Mouse (Mus musculus): ENCODE results near the gene Tmem132a. TPM values are rescaled to one million over a fixed set of nuclear protein-coding genes. Genes with fewer than 3 reads are reported as not detected.

The Tmem132a gene
- polyA plus RNA-seq, 1 experiment from 2014 or later: 51.4 TPM

DNA sequence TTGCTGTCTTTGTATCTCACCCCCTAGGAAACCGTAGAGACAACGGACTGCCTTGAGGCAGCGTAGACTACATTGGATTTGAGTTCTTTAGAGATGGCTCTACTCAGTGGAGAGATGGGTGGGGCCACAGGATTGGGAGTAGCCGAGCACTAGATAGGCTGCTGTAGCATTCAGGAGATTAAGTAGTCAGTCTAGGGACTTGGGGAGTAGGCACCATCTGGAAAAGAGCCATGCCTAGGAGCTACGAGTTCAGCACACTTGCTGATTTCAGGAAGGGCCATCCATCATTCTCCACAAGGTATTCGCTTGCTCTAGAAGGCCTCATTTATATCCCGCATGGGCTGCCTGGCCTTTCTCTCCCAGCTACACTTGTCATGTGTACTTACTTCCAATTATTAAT, 23.6 kb downstream of the Tmem132a start:
- Histone ChIP-seq H3K9me3 (no peaks in the 10 kb centered on the region), H3K4me3 (no peak overlapping the region), H3K27me3 (replicated peaks) (peaks cover 11% of the 10 kb centered on the region; the same call in 1 of the 2 replicates), H3K9ac (no peak overlapping the region), H3K36me3 (no peaks in the 10 kb centered on the region), H3K4me1 (peaks cover 16% of the 10 kb centered on the region), H3K27ac (replicated peaks) (no peak overlapping the region), H3K4me2 (no peak overlapping the region)
- 64% methylated on average over 7 of the region's 7 CpGs for WGBS
- ATAC-seq (ENCODE audit: extremely low read depth, insufficient number of reproducible peaks, low FRiP score, low TSS enrichment): no peak

DNA sequence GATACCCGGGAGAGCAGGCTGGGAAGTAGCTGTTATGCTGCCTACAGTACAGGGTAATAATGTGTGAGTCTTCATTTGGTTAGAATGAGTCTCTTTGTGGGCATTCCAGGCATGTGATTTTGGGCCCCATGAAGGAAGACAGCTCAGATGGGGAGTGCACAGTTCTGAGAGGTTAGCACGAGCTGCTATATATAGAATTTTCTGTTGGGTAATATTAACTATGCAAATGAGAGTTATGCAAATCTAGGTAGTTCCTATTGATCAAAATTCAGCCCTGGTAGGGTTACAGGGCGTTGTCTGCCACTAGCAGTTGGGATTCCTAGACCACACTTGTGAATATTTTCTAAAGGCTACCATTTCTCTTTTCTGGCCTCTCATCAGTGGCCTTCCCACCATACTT, 24.3 kb downstream of the Tmem132a start:
- no peaks in the 10 kb centered on the region for H3K36me3 ChIP-seq
- no peaks in the 10 kb centered on the region for H3K9me3 ChIP-seq
- no peak overlapping the region for H3K9ac ChIP-seq
- peaks cover 16% of the 10 kb centered on the region for H3K4me1 ChIP-seq
- H3K27ac ChIP-seq (replicated peaks): no peak overlapping the region
- ATAC-seq (ENCODE audit: extremely low read depth, insufficient number of reproducible peaks, low FRiP score, low TSS enrichment): no peak
- H3K4me2 ChIP-seq: no peak overlapping the region
- H3K27me3 ChIP-seq (replicated peaks): peaks cover 11% of the 10 kb centered on the region; the same call in 1 of the 2 replicates
- 73% methylated on average over 3 of the region's 3 CpGs for WGBS
- no peak overlapping the region for H3K4me3 ChIP-seq

DNA sequence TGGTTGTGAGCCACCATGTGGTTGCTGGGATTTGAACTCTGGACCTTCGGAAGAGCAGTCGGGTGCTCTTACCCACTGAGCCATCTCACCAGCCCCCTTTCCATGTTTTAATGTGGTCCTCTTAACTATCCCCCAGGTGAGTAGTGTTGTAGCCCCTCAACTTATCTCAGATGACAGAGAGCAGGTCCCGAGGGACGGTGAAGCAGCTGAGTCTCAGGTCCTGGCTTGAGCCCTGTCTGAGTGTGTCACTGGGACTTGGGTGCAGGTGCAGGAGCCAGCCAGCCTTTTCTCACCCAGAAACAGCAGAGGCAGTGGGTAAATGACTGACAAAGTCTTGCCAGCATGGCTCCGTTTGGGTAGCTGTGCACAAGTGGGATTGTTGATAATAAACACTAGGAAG, 25.5 kb downstream of the Tmem132a start:
- WGBS: 76% methylated on average over 5 of the region's 5 CpGs
- no peak for ATAC-seq (ENCODE audit: extremely low read depth, insufficient number of reproducible peaks, low FRiP score, low TSS enrichment)
- Histone ChIP-seq H3K9ac (no peak overlapping the region), H3K27me3 (replicated peaks) (peaks cover 11% of the 10 kb centered on the region; the same call in 1 of the 2 replicates), H3K4me3 (no peak overlapping the region), H3K4me1 (peaks cover 16% of the 10 kb centered on the region), H3K27ac (replicated peaks) (no peak overlapping the region), H3K36me3 (no peaks in the 10 kb centered on the region), H3K9me3 (no peaks in the 10 kb centered on the region), H3K4me2 (no peak overlapping the region)

- ATAC-seq (ENCODE audit: extremely low read depth, insufficient number of reproducible peaks, low FRiP score, low TSS enrichment): no peak
- H3K4me3 ChIP-seq: peak overlapping the region; percentile 22; the same call in 1 of the 2 replicates
- H3K27ac ChIP-seq (replicated peaks): no peak overlapping the region
- 38% methylated on average over 24 of the region's 24 CpGs for WGBS
- H3K9ac ChIP-seq: no peak overlapping the region
- peak overlapping the region; percentile 40 for H3K4me2 ChIP-seq
- H3K4me1 ChIP-seq: peaks cover 16% of the 10 kb centered on the region
- H3K27me3 ChIP-seq (replicated peaks): peaks cover 11% of the 10 kb centered on the region; the same call in 1 of the 2 replicates
- no peaks in the 10 kb centered on the region for H3K9me3 ChIP-seq
- H3K36me3 ChIP-seq: no peaks in the 10 kb centered on the region
These were observed 26.8 kb downstream of the Tmem132a start for GRCm38 (mm10) chr19:10842914-10843313.

DNA sequence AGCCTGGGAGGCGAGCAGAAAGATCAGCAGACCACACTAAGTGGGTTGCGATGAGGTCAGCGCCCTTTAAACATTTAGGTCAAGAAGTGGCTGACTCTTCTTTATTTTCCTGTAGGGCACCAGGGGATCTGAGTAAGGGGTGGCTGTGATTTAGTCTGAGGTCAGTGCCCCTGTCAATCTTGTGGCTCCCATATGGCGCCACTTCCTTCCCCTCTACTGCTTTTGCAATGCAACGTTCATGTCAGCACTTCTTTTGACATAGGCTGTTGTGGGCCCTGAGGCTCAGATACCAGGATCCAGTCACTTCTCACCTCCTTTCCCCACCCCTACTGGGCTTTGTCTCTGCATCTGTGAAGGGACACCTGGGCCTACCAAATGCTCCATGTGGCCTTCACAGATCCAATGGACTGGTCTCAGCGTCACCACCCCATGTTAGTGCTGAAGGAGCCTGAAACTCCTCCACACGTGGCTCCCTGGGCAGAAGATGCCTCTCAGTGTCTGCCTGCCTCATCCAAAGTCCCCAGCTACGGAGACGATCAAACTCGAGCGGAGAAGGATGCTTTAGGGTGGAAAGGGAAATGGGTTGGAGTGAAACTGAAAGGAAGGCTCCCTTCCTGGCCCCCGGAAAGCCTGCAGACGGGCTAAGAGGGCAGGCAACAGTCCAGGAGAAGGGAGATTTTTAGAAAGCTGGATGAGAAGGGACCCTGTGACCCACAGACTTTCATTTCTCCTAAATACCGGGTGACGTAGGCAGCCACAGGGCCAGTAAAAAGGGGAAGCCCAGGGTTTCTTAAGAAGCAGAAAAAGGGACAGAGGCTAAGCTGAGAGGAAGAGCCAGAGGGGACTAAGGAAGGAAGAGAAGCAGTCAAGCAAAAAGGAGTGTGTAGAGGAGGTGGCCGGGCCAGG, 27.8 kb downstream of the Tmem132a start:
- WGBS: 45% methylated on average over 16 of the region's 16 CpGs
- H3K9ac ChIP-seq: 0 out of 2 replicates have a peak overlapping the region, but pooled peaks have one; percentile 28
- peak overlapping the region; percentile 40; the same call in 1 of the 2 replicates for H3K4me2 ChIP-seq
- H3K27me3 ChIP-seq (replicated peaks): peaks cover 11% of the 10 kb centered on the region; the same call in 1 of the 2 replicates
- no peak overlapping the region for H3K4me3 ChIP-seq
- no peak overlapping the region for H3K27ac ChIP-seq (replicated peaks)
- no peak for ATAC-seq (ENCODE audit: extremely low read depth, insufficient number of reproducible peaks, low FRiP score, low TSS enrichment)
- no peaks in the 10 kb centered on the region for H3K9me3 ChIP-seq
- H3K4me1 ChIP-seq: peaks cover 15% of the 10 kb centered on the region
- H3K36me3 ChIP-seq: no peaks in the 10 kb centered on the region

DNA sequence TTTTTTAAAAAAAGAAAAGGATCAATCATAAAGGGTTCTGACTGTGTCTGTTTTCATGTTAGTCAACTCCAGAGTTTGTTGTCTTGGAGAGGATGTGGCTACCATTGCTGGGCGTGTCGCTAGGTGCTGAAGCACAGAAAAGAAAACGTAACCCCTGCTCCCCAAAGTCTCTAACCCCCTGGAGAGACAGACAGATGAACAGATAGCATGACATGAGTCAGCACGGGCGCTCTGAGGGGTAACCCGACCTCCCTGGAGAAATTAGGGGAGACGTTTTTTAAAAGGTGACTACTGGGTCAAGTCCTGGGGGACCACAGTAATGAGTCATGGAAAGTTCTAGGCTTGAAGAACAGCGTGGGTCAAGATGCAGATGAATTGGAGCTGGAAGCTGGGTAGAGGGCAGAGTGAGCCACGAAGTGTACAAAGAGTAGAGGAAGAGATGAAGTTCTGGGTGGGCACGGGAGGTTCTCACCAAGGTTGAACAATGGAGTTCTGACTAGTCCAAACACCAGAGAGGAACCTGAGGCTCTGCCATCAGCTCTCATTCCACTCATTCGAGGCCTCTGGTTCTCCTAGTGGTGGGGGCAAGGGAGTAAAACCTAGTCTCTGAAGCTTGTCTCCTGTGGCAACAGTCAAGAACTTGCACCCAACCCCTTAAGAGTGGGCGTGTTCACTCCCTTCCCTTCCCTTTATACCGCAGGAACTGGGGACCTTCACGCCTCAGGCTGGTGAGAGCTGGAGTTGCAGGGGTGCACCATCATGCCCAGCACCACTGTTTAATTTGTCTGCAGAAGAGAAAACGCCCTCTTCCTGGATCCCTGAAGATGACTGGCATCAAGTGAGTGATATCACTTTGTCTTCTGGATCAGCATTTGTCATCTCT, 30.5 kb downstream of the Tmem132a start, which contains the start of gene Slc15a3:
Slc15a3 (plus strand) TSS at position 718 of the 883 bp plus-strand sequence.
- Histone ChIP-seq H3K27me3 (replicated peaks) (peaks cover 11% of the 10 kb centered on the region; the same call in 1 of the 2 replicates), H3K9me3 (no peaks in the 10 kb centered on the region), H3K4me3 (no peak within 1 kb of the TSS), H3K9ac (no peak within 1 kb of the TSS), H3K4me2 (no peak within 1 kb of the TSS), H3K27ac (replicated peaks) (no peak within 1 kb of the TSS), H3K4me1 (peaks cover 12% of the 10 kb centered on the region; the same call in 1 of the 2 replicates), H3K36me3 (no peaks in the 10 kb centered on the region)
- 71% methylated on average over 15 of the region's 15 CpGs for WGBS
- ATAC-seq (ENCODE audit: extremely low read depth, insufficient number of reproducible peaks, low FRiP score, low TSS enrichment): no peak

DNA sequence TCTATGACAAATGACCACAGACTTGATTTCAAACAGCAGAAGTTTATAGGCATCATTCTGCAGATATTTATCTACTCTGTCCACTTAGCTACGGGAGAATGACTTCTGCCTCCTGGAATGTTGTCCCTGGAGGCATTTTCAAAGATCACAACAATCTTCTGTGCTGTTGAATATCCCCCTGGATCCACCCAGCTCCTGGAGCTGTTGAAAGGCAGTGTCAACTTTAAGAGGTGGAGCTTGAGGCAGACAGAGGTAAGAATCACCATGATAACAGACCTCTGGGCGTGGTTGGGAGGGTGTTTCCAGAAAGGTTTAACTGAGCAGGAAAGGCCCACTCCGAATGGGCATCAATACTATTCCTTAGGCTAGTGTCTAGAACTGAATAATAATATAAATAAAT, 34.1 kb downstream of the Tmem132a start:
- Histone ChIP-seq H3K9ac (no peak overlapping the region), H3K4me3 (no peak overlapping the region), H3K4me2 (no peak overlapping the region), H3K36me3 (no peaks in the 10 kb centered on the region), H3K4me1 (peaks cover 8% of the 10 kb centered on the region), H3K27ac (replicated peaks) (no peak overlapping the region), H3K27me3 (replicated peaks) (no peaks in the 10 kb centered on the region), H3K9me3 (no peaks in the 10 kb centered on the region)
- no peak for ATAC-seq (ENCODE audit: extremely low read depth, insufficient number of reproducible peaks, low FRiP score, low TSS enrichment)
- WGBS: 31% methylated on average over 3 of the region's 3 CpGs

- no peak for ATAC-seq (ENCODE audit: extremely low read depth, insufficient number of reproducible peaks, low FRiP score, low TSS enrichment)
- WGBS: 73% methylated on average over 3 of the region's 3 CpGs
- H3K27ac ChIP-seq (replicated peaks): no peak overlapping the region
- no peaks in the 10 kb centered on the region for H3K9me3 ChIP-seq
- no peak overlapping the region for H3K9ac ChIP-seq
- no peaks in the 10 kb centered on the region for H3K27me3 ChIP-seq (replicated peaks)
- H3K4me3 ChIP-seq: no peak overlapping the region
- H3K36me3 ChIP-seq: no peaks in the 10 kb centered on the region
- H3K4me2 ChIP-seq: no peak overlapping the region
- peaks cover 8% of the 10 kb centered on the region for H3K4me1 ChIP-seq
These were observed 36.1 kb downstream of the Tmem132a start for GRCm38 (mm10) chr19:10833611-10834010.

- Histone ChIP-seq H3K27ac (replicated peaks) (no peak overlapping the region), H3K4me3 (no peak overlapping the region), H3K4me2 (no peak overlapping the region), H3K36me3 (no peaks in the 10 kb centered on the region), H3K9me3 (no peaks in the 10 kb centered on the region), H3K4me1 (peaks cover 8% of the 10 kb centered on the region), H3K9ac (no peak overlapping the region), H3K27me3 (replicated peaks) (no peaks in the 10 kb centered on the region)
- WGBS: 48% methylated on average over 3 of the region's 3 CpGs
- ATAC-seq (ENCODE audit: extremely low read depth, insufficient number of reproducible peaks, low FRiP score, low TSS enrichment): no peak
These were observed 37.7 kb downstream of the Tmem132a start for GRCm38 (mm10) chr19:10832030-10832429.

GRCm38 (mm10) chr19:10831424-10831823, 38.3 kb downstream of the Tmem132a start:
- 8% methylated on average over 5 of the region's 5 CpGs for WGBS
- no peak overlapping the region for H3K27ac ChIP-seq (replicated peaks)
- H3K9me3 ChIP-seq: no peaks in the 10 kb centered on the region
- no peak overlapping the region for H3K4me2 ChIP-seq
- H3K4me1 ChIP-seq: peaks cover 8% of the 10 kb centered on the region
- H3K9ac ChIP-seq: no peak overlapping the region
- ATAC-seq (ENCODE audit: extremely low read depth, insufficient number of reproducible peaks, low FRiP score, low TSS enrichment): no peak
- H3K36me3 ChIP-seq: no peaks in the 10 kb centered on the region
- H3K27me3 ChIP-seq (replicated peaks): no peaks in the 10 kb centered on the region
- no peak overlapping the region for H3K4me3 ChIP-seq
